Mouse (Mus musculus) lung, embryonic 14.5 days (tissue): ENCODE results near the gene Tmem80. TPM values are rescaled to one million over a fixed set of nuclear protein-coding genes. Genes with fewer than 3 reads are reported as not detected.

Experiments used
- ATAC-seq: fragments of 200-750 bp; cut with Nextera tagmentation; 2 replicates; pipeline ENCODE4 v1.8.0; 2017; ENCODE audit warnings: mild to moderate bottlenecking, moderate TSS enrichment, moderate library complexity; ENCODE audit not compliant: insufficient read depth
- DNase-seq: peaks from one replicate; pipeline ENCODE4 v3.0.0-alpha.2; 2015
- H3K27ac ChIP-seq: fragments of 300-500 bp; sonication (generic); 2 replicates; pipeline ENCODE4 v1.5.1; 2014; ENCODE audit warnings: low read depth, mild to moderate bottlenecking, moderate library complexity
- H3K27me3 ChIP-seq: fragments of 300-500 bp; sonication (generic); 2 replicates; pipeline ENCODE4 v1.6.1; 2014; ENCODE audit warnings: low read length, control low read depth; ENCODE audit not compliant: insufficient read depth
- H3K36me3 ChIP-seq: fragments of 300-500 bp; sonication (generic); 2 replicates; pipeline ENCODE4 v1.6.1; 2014; ENCODE audit warnings: control low read depth; ENCODE audit not compliant: insufficient read depth
- H3K4me1 ChIP-seq: fragments of 300-500 bp; sonication (generic); 2 replicates; pipeline ENCODE4 v1.6.1; 2014; ENCODE audit warnings: antibody characterized with exemption, control low read depth; ENCODE audit not compliant: insufficient read depth
- H3K4me2 ChIP-seq: fragments of 300-500 bp; sonication (generic); 2 replicates; pipeline ENCODE4 v1.6.1; 2014; ENCODE audit warnings: mild to moderate bottlenecking
- H3K4me3 ChIP-seq: fragments of 300-500 bp; sonication (generic); 2 replicates; pipeline ENCODE4 v1.5.1; 2014; ENCODE audit warnings: low read depth, low read length
- H3K9ac ChIP-seq: fragments of 300-500 bp; sonication (generic); 2 replicates; pipeline ENCODE4 v1.6.1; 2014
- H3K9me3 ChIP-seq: fragments of 300-500 bp; sonication (generic); 2 replicates; pipeline ENCODE4 v1.6.1; 2016; ENCODE audit warnings: low read depth, low read length, control low read depth
- CTCF ChIP-seq: IDR thresholded peaks from 2 replicates; pipeline ENCODE4 v1.5.1; 2016; ENCODE audit warnings: antibody characterized with exemption, low read depth
- WGBS: fragments of 180-500 bp; shearing (Covaris S2); extraction: QIAGEN DNeasy Blood & Tissue Kit; methylation state at CpG from one replicate; pipeline ENCODE4 v1.1.7; 2014; 5-methylcytosine and 5-hydroxymethylcytosine counted together
- polyA plus RNA-seq: library from polyadenylated mRNA; unstranded; fragments of >200 nt; fragmentation: Nextera tagmentation; extraction: Ambion mirVana; gene quantifications from 2 replicates; pipeline ENCODE4 v1.2.1, GENCODE M21; 2014

Tmem80 gene
- polyA plus RNA-seq, 1 experiment from 2014 or later, result 28.8 TPM

GRCm38 (mm10) chr7:141324686-141325085 lies 2.9 kb upstream of the Tmem80 start:
- TF ChIP-seq CTCF, result no peak
- Histone ChIP-seq H3K4me2 (no peak overlapping the region), H3K9me3 (no peaks in the 10 kb centered on the region), H3K27ac (no peak overlapping the region), H3K9ac (no peak overlapping the region; the same call in 1 of the 2 replicates), H3K4me3 (no peak overlapping the region), H3K27me3 (no peaks in the 10 kb centered on the region), H3K36me3 (peaks cover 46% of the 10 kb centered on the region), H3K4me1 (peaks cover 23% of the 10 kb centered on the region)
- WGBS, result 85% methylated on average over 1 of the region's 1 CpGs
- DNase-seq (no peak), ATAC-seq (no peak)

- H3K9ac ChIP-seq, result peak overlapping the region; percentile 89
- DNase-seq (peak; percentile 21), ATAC-seq (peak; percentile 21)
- no peaks in the 10 kb centered on the region for H3K27me3 ChIP-seq
- peak overlapping the region; percentile 72 for H3K4me3 ChIP-seq
- peaks cover 26% of the 10 kb centered on the region for H3K36me3 ChIP-seq
- 3% methylated on average over 35 of the region's 35 CpGs for WGBS
- peak overlapping the region; percentile 100 for H3K27ac ChIP-seq
- H3K9me3 ChIP-seq, result no peaks in the 10 kb centered on the region
- H3K4me1 ChIP-seq, result peaks cover 23% of the 10 kb centered on the region
- H3K4me2 ChIP-seq, result peak overlapping the region; percentile 100
- TF ChIP-seq CTCF, result no peak
Observed at GRCm38 (mm10) chr7:141326546-141327446, 743 bp upstream of the Tmem80 start.

GRCm38 (mm10) chr7:141328373-141328990 lies 943 bp downstream of the Tmem80 start:
- Histone ChIP-seq H3K9ac (peak overlapping the region; percentile 89), H3K27me3 (no peaks in the 10 kb centered on the region), H3K4me3 (peak overlapping the region; percentile 72), H3K4me1 (peaks cover 23% of the 10 kb centered on the region), H3K36me3 (peaks cover 21% of the 10 kb centered on the region), H3K4me2 (peak overlapping the region; percentile 100), H3K27ac (peak overlapping the region; percentile 100), H3K9me3 (no peaks in the 10 kb centered on the region)
- DNase-seq (peak; percentile 27), ATAC-seq (peak; percentile 15)
- no peak for TF ChIP-seq CTCF
- 11% methylated on average over 24 of the region's 24 CpGs for WGBS

- no peaks in the 10 kb centered on the region for H3K27me3 ChIP-seq
- H3K27ac ChIP-seq, result no peak overlapping the region
- no peak overlapping the region for H3K9ac ChIP-seq
- H3K4me3 ChIP-seq, result no peak overlapping the region
- H3K36me3 ChIP-seq, result peaks cover 22% of the 10 kb centered on the region
- DNase-seq (no peak), ATAC-seq (no peak)
- peaks cover 20% of the 10 kb centered on the region for H3K4me1 ChIP-seq
- TF ChIP-seq CTCF, result no peak
- no peaks in the 10 kb centered on the region for H3K9me3 ChIP-seq
- no peak overlapping the region for H3K4me2 ChIP-seq
Observed at GRCm38 (mm10) chr7:141330706-141331105, 3.2 kb downstream of the Tmem80 start.

- H3K9me3 ChIP-seq, result no peaks in the 10 kb centered on the region
- H3K27ac ChIP-seq, result no peak overlapping the region
- H3K4me3 ChIP-seq, result no peak overlapping the region
- no peak for TF ChIP-seq CTCF
- no peak overlapping the region for H3K9ac ChIP-seq
- no peak for DNase-seq
- no peak for ATAC-seq
- H3K27me3 ChIP-seq, result no peaks in the 10 kb centered on the region
- peaks cover 7% of the 10 kb centered on the region for H3K4me1 ChIP-seq
- no peak overlapping the region for H3K4me2 ChIP-seq
- peaks cover 25% of the 10 kb centered on the region for H3K36me3 ChIP-seq
- WGBS, result 81% methylated on average over 6 of the region's 6 CpGs
Observed at GRCm38 (mm10) chr7:141331990-141332389, 4.5 kb downstream of the Tmem80 start.

- peaks cover 25% of the 10 kb centered on the region for H3K36me3 ChIP-seq
- no peaks in the 10 kb centered on the region; the same call in 1 of the 2 replicates for H3K27me3 ChIP-seq
- H3K9ac ChIP-seq, result no peak overlapping the region
- ATAC-seq (no peak), DNase-seq (no peak)
- H3K4me2 ChIP-seq, result no peak overlapping the region
- H3K9me3 ChIP-seq, result no peaks in the 10 kb centered on the region
- no peak overlapping the region for H3K27ac ChIP-seq
- 0 out of 2 replicates have a peak, but pooled peaks have one; percentile 4 for TF ChIP-seq CTCF
- no peak overlapping the region for H3K4me3 ChIP-seq
- WGBS, result 69% methylated on average over 2 of the region's 2 CpGs
- H3K4me1 ChIP-seq, result no peaks in the 10 kb centered on the region; the same call in 1 of the 2 replicates
Observed at GRCm38 (mm10) chr7:141335044-141335579, 7.6 kb downstream of the Tmem80 start.

GRCm38 (mm10) chr7:141335682-141336081 lies 8.1 kb downstream of the Tmem80 start:
- no peaks in the 10 kb centered on the region; the same call in 1 of the 2 replicates for H3K27me3 ChIP-seq
- H3K9me3 ChIP-seq, result no peaks in the 10 kb centered on the region
- TF ChIP-seq CTCF, result no peak
- H3K9ac ChIP-seq, result no peak overlapping the region
- H3K27ac ChIP-seq, result no peak overlapping the region
- H3K4me1 ChIP-seq, result no peaks in the 10 kb centered on the region; the same call in 1 of the 2 replicates
- DNase-seq (no peak), ATAC-seq (no peak)
- H3K36me3 ChIP-seq, result peaks cover 25% of the 10 kb centered on the region
- H3K4me3 ChIP-seq, result no peak overlapping the region
- WGBS, result 83% methylated on average over 4 of the region's 4 CpGs
- H3K4me2 ChIP-seq, result no peak overlapping the region
